Mouse (Mus musculus) kidney, embryonic 14.5 days (tissue): ENCODE data around the gene Alg14. TPM values are rescaled to one million over a fixed set of nuclear protein-coding genes. Genes with fewer than 3 reads are reported as not detected.

Source experiments
- ATAC-seq: fragments of 200-750 bp; cut with Nextera tagmentation; 2 replicates; pipeline ENCODE4 v1.8.0; 2017; ENCODE audit warnings: moderate number of reproducible peaks, mild to moderate bottlenecking, moderate TSS enrichment, moderate library complexity; ENCODE audit not compliant: low FRiP score, low TSS enrichment
- H3K27ac ChIP-seq: fragments of 300-500 bp; sonication (generic); 2 replicates; pipeline ENCODE4 v1.5.1; 2014; ENCODE audit warnings: low read depth, mild to moderate bottlenecking, low read length, moderate library complexity, mixed read lengths
- H3K27me3 ChIP-seq: fragments of 300-500 bp; sonication (generic); 2 replicates; pipeline ENCODE4 v1.6.1; 2014; ENCODE audit warnings: mild to moderate bottlenecking, low read length; ENCODE audit not compliant: control insufficient read depth, insufficient read depth
- H3K36me3 ChIP-seq: fragments of 300-500 bp; sonication (generic); 2 replicates; pipeline ENCODE4 v1.6.1; 2014; ENCODE audit warnings: low read length, mixed read lengths; ENCODE audit not compliant: control insufficient read depth, insufficient read depth
- H3K4me1 ChIP-seq: fragments of 300-500 bp; sonication (generic); 2 replicates; pipeline ENCODE4 v1.6.1; 2014; ENCODE audit warnings: low read length, mixed read lengths; ENCODE audit not compliant: control insufficient read depth, insufficient read depth
- H3K4me2 ChIP-seq: fragments of 300-500 bp; sonication (generic); replicated peaks from 2 replicates; pipeline ENCODE4 v1.6.1; 2014; ENCODE audit warnings: low read depth, mild to moderate bottlenecking, low read length
- H3K4me3 ChIP-seq: fragments of 300-500 bp; sonication (generic); 2 replicates; pipeline ENCODE4 v1.5.1; 2014; ENCODE audit warnings: mild to moderate bottlenecking, low read length
- H3K9ac ChIP-seq: fragments of 300-500 bp; sonication (generic); 2 replicates; pipeline ENCODE4 v1.6.1; 2014; ENCODE audit warnings: low read depth, mild to moderate bottlenecking, low read length, moderate library complexity
- H3K9me3 ChIP-seq: fragments of 300-500 bp; sonication (generic); 2 replicates; pipeline ENCODE4 v1.6.1; 2016; ENCODE audit warnings: low read length; ENCODE audit not compliant: control insufficient read depth
- whole genome bisulfite sequencing: fragments of 180-500 bp; shearing (Covaris S2); extraction: QIAGEN DNeasy Blood & Tissue Kit; methylation state at CpG from one replicate; pipeline ENCODE4 v1.1.7; 2014; 5-methylcytosine and 5-hydroxymethylcytosine counted together
- polyA plus RNA-seq: library from polyadenylated mRNA; unstranded; fragments of >200 nt; fragmentation: Nextera tagmentation; extraction: Ambion mirVana; gene quantifications from 2 replicates; pipeline ENCODE4 v1.2.1, GENCODE M21; 2014

Alg14 gene
- polyA plus RNA-seq, 1 experiment from 2014 or later: 41.3 TPM

DNA sequence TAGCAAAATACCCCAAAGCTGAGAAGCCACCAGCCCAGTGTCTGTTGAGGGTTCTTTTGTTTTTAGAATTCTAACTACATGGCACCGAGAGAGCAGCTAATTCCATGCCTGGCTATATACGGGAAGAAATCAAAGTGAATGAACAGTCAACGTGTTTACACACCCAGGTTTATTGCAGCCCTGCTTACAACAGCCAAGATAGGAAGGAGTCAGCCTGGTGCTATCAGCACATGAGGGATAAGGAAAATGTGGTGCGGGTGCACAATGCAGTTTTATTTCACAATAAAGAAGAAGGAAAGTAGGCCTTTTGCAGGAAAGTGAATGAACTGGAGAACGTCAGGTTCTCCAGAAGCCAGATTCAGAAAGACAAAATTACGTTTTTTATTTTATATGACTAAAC is 119.9 kb downstream of the Alg14 start:
- Histone ChIP-seq H3K36me3 (no peaks in the 10 kb centered on the region), H3K4me2 (no peak overlapping the region), H3K4me3 (no peak overlapping the region), H3K27ac (no peak overlapping the region), H3K4me1 (no peaks in the 10 kb centered on the region), H3K9ac (no peak overlapping the region), H3K9me3 (no peaks in the 10 kb centered on the region), H3K27me3 (no peaks in the 10 kb centered on the region)
- ATAC-seq: no peak
- WGBS: 55% methylated on average over 6 of the region's 6 CpGs

Other genes starting within 250 kb of the Alg14 start
- gene Rwdd3, start 120.1 kb upstream of the Alg14 start, polyA plus RNA-seq: 6.5 and 7.0 TPM in 2 replicates
- 1.3 and 2.6 TPM in 2 replicates for gene Tmem56, start 8.7 kb upstream of the Alg14 start, polyA plus RNA-seq
- 570 and 666 TPM in 2 replicates for gene Cnn3, start 134.7 kb downstream of the Alg14 start, polyA plus RNA-seq
- gene Slc44a3, start 240.6 kb downstream of the Alg14 start, polyA plus RNA-seq: 5.6 and 9.0 TPM in 2 replicates